Mouse (Mus musculus): ENCODE measurements around the gene Dip2a.

Gene Dip2a

GRCm38 (mm10) chr10:76300133-76300532 lies 45.0 kb downstream of the Dip2a start:
- peak; percentile 73 for DNase-seq

GRCm38 (mm10) chr10:76293222-76293621 lies 51.9 kb downstream of the Dip2a start:
- peak; percentile 20 for DNase-seq

GRCm38 (mm10) chr10:76289936-76290671 lies 55.0 kb downstream of the Dip2a start:
- DNase-seq, result peak; percentile 39

- no peak for DNase-seq
These were observed 56.0 kb downstream of the Dip2a start for GRCm38 (mm10) chr10:76289052-76289451.

GRCm38 (mm10) chr10:76288268-76288993 lies 56.7 kb downstream of the Dip2a start:
- peak; percentile 60 for DNase-seq

GRCm38 (mm10) chr10:76278541-76279097 lies 66.5 kb downstream of the Dip2a start:
- DNase-seq, result no peak

- no peak for DNase-seq
These were observed 69.8 kb downstream of the Dip2a start for GRCm38 (mm10) chr10:76275256-76275655.

GRCm38 (mm10) chr10:76271238-76271637 lies 73.9 kb downstream of the Dip2a start:
- DNase-seq, result peak; percentile 66

GRCm38 (mm10) chr10:76262431-76262830 lies 82.7 kb downstream of the Dip2a start:
- DNase-seq, result no peak

- DNase-seq, result peak; percentile 22
These were observed 83.6 kb downstream of the Dip2a start for GRCm38 (mm10) chr10:76261447-76261846.

- DNase-seq, result peak; percentile 69
These were observed 84.6 kb downstream of the Dip2a start for GRCm38 (mm10) chr10:76260358-76261059.

- DNase-seq, result peak; percentile 53
These were observed 85.4 kb downstream of the Dip2a start for GRCm38 (mm10) chr10:76259566-76260232.

GRCm38 (mm10) chr10:76257719-76258390 lies 87.2 kb downstream of the Dip2a start:
- DNase-seq, result peak; percentile 92

GRCm38 (mm10) chr10:76257231-76257630 lies 87.9 kb downstream of the Dip2a start:
- DNase-seq, result no peak

- DNase-seq, result no peak
These were observed 89.5 kb downstream of the Dip2a start for GRCm38 (mm10) chr10:76255617-76256016.

GRCm38 (mm10) chr10:76253536-76253935 lies 91.6 kb downstream of the Dip2a start, which contains the start of gene S100b:
Gene S100b, plus strand, starts transcription at chr10:76253853.
- DNase-seq, result peak; percentile 59

GRCm38 (mm10) chr10:76253079-76253478 lies 92.0 kb downstream of the Dip2a start:
- DNase-seq, result no peak

GRCm38 (mm10) chr10:76250870-76251269 lies 94.2 kb downstream of the Dip2a start:
- DNase-seq, result no peak

GRCm38 (mm10) chr10:76248647-76248968 lies 96.5 kb downstream of the Dip2a start:
- DNase-seq, result no peak

GRCm38 (mm10) chr10:76247960-76248646 lies 97.0 kb downstream of the Dip2a start:
- no peak for DNase-seq

- DNase-seq, result no peak
These were observed 98.5 kb downstream of the Dip2a start for GRCm38 (mm10) chr10:76246601-76247000.

- no peak for DNase-seq
These were observed 100.0 kb downstream of the Dip2a start for GRCm38 (mm10) chr10:76245106-76245505.
